Mouse (Mus musculus): ENCODE results near the gene Rnf11. TPM values are rescaled to one million over a fixed set of nuclear protein-coding genes. Genes with fewer than 3 reads are reported as not detected.

Rnf11 gene
- polyA plus RNA-seq, 1 experiment = 161 TPM

GRCm38 (mm10) chr4:109444471-109444870 is 40.1 kb downstream of the Rnf11 start:
- TF ChIP-seq POLR2A (IDR thresholded peaks at IDR 0.05; ENCODE audit: borderline replicate concordance, insufficient read depth, low read length) (no peak), CTCF (IDR thresholded peaks at IDR 0.05; ENCODE audit: borderline replicate concordance, insufficient read depth, low read depth, low read length) (no peak)
- 89% methylated on average over 6 of the region's 6 CpGs for WGBS
- Histone ChIP-seq H3K27ac (ENCODE audit: insufficient read depth, low read length) (no peak overlapping the region), H3K27me3 (ENCODE audit: control insufficient read depth, insufficient read depth, low read length) (no peaks in the 10 kb centered on the region), H3K4me1 (ENCODE audit: control insufficient read depth, insufficient read depth, low read length) (peaks cover 24% of the 10 kb centered on the region), H3K4me3 (replicated peaks; ENCODE audit: insufficient read depth, low read depth, low read length) (no peak overlapping the region)
- DNase-seq = no peak

GRCm38 (mm10) chr4:109442649-109443048 is 41.9 kb downstream of the Rnf11 start:
- no peak overlapping the region for H3K4me3 ChIP-seq (replicated peaks; ENCODE audit: insufficient read depth, low read depth, low read length)
- peak; percentile 73 to 90 for DNase-seq
- H3K27ac ChIP-seq (ENCODE audit: insufficient read depth, low read length) = 0 out of 2 replicates have a peak overlapping the region, but pooled peaks have one; percentile 5
- TF ChIP-seq POLR2A (IDR thresholded peaks at IDR 0.05; ENCODE audit: borderline replicate concordance, insufficient read depth, low read length) (no peak), CTCF (IDR thresholded peaks at IDR 0.05; ENCODE audit: borderline replicate concordance, insufficient read depth, low read depth, low read length) (no peak)
- WGBS = 5% methylated on average over 4 of the region's 4 CpGs
- peaks cover 24% of the 10 kb centered on the region for H3K4me1 ChIP-seq (ENCODE audit: control insufficient read depth, insufficient read depth, low read length)
- no peaks in the 10 kb centered on the region for H3K27me3 ChIP-seq (ENCODE audit: control insufficient read depth, insufficient read depth, low read length)

- TF ChIP-seq CTCF (IDR thresholded peaks at IDR 0.05; ENCODE audit: borderline replicate concordance, insufficient read depth, low read depth, low read length) (no peak), POLR2A (IDR thresholded peaks at IDR 0.05; ENCODE audit: borderline replicate concordance, insufficient read depth, low read length) (no peak)
- H3K27ac ChIP-seq (ENCODE audit: insufficient read depth, low read length) = 0 out of 2 replicates have a peak overlapping the region, but pooled peaks have one; percentile 5
- no peak overlapping the region for H3K4me3 ChIP-seq (replicated peaks; ENCODE audit: insufficient read depth, low read depth, low read length)
- DNase-seq = peak in 1 of 2 experiments; percentile 25
- peaks cover 24% of the 10 kb centered on the region for H3K4me1 ChIP-seq (ENCODE audit: control insufficient read depth, insufficient read depth, low read length)
- no peaks in the 10 kb centered on the region for H3K27me3 ChIP-seq (ENCODE audit: control insufficient read depth, insufficient read depth, low read length)
- WGBS = 59% methylated on average over 7 of the region's 7 CpGs
These were observed 42.4 kb downstream of the Rnf11 start for GRCm38 (mm10) chr4:109442126-109442525.

GRCm38 (mm10) chr4:109441000-109441399 is 43.5 kb downstream of the Rnf11 start:
- Histone ChIP-seq H3K4me1 (ENCODE audit: control insufficient read depth, insufficient read depth, low read length) (peaks cover 24% of the 10 kb centered on the region), H3K4me3 (replicated peaks; ENCODE audit: insufficient read depth, low read depth, low read length) (no peak overlapping the region), H3K27ac (ENCODE audit: insufficient read depth, low read length) (no peak overlapping the region), H3K27me3 (ENCODE audit: control insufficient read depth, insufficient read depth, low read length) (no peaks in the 10 kb centered on the region)
- no peak for TF ChIP-seq CTCF (IDR thresholded peaks at IDR 0.05; ENCODE audit: borderline replicate concordance, insufficient read depth, low read depth, low read length)
- TF ChIP-seq POLR2A (IDR thresholded peaks at IDR 0.05; ENCODE audit: borderline replicate concordance, insufficient read depth, low read length) = no peak
- 76% methylated on average over 3 of the region's 3 CpGs for WGBS
- no peak for DNase-seq

DNA sequence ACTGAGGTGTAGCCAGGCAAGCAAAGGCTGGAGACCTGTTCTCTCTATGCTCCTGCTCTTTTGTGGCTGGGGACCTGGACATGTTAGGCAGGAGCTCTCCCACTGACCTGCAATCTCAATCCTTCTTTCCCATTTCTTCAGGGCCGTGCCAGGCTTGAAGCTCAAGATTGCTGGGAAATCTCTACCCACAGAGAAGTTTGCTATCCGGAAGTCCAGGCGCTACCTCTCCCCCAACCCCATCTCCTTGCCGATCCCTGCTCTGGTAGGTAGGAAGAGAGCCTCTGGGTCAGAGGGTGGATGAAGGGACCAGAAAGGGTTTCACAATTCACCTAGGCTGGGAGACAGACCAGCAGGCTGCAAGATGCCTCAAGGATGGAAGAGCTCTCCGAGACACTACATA is 44.1 kb downstream of the Rnf11 start:
- Histone ChIP-seq H3K4me1 (ENCODE audit: control insufficient read depth, insufficient read depth, low read length) (peaks cover 22% of the 10 kb centered on the region), H3K4me3 (replicated peaks; ENCODE audit: insufficient read depth, low read depth, low read length) (no peak overlapping the region), H3K27ac (ENCODE audit: insufficient read depth, low read length) (no peak overlapping the region), H3K27me3 (ENCODE audit: control insufficient read depth, insufficient read depth, low read length) (no peaks in the 10 kb centered on the region)
- TF ChIP-seq POLR2A (IDR thresholded peaks at IDR 0.05; ENCODE audit: borderline replicate concordance, insufficient read depth, low read length) (no peak), CTCF (IDR thresholded peaks at IDR 0.05; ENCODE audit: borderline replicate concordance, insufficient read depth, low read depth, low read length) (no peak)
- DNase-seq = no peak
- WGBS = 96% methylated on average over 5 of the region's 5 CpGs

GRCm38 (mm10) chr4:109439825-109440248 is 44.7 kb downstream of the Rnf11 start:
- TF ChIP-seq CTCF (IDR thresholded peaks at IDR 0.05; ENCODE audit: borderline replicate concordance, insufficient read depth, low read depth, low read length) (no peak), POLR2A (IDR thresholded peaks at IDR 0.05; ENCODE audit: borderline replicate concordance, insufficient read depth, low read length) (no peak)
- no peak overlapping the region for H3K4me3 ChIP-seq (replicated peaks; ENCODE audit: insufficient read depth, low read depth, low read length)
- no peak overlapping the region for H3K27ac ChIP-seq (ENCODE audit: insufficient read depth, low read length)
- 97% methylated on average over 3 of the region's 3 CpGs for WGBS
- no peaks in the 10 kb centered on the region for H3K27me3 ChIP-seq (ENCODE audit: control insufficient read depth, insufficient read depth, low read length)
- peaks cover 17% of the 10 kb centered on the region for H3K4me1 ChIP-seq (ENCODE audit: control insufficient read depth, insufficient read depth, low read length)
- DNase-seq = no peak

DNA sequence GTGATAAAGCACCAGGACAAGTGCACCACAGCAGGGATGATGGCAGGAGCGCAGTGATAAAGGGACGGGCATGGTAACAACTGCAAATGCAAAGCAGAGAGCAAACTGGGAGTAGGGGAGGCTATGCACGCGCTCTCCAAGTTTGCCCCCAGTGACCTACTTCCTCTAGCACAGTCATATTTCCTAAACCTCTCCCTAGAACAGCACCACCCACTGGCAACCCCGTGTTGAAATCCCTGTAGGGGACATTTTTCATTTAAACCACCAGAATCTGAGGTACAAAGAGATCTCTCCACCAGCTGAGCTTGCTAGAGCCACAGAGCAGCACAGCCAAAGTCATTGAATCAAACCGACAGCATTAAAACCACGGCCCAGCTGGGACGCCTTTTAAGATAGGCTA is 45.4 kb downstream of the Rnf11 start:
- TF ChIP-seq CTCF (IDR thresholded peaks at IDR 0.05; ENCODE audit: borderline replicate concordance, insufficient read depth, low read depth, low read length) = no peak
- TF ChIP-seq POLR2A (IDR thresholded peaks at IDR 0.05; ENCODE audit: borderline replicate concordance, insufficient read depth, low read length) = no peak
- 73% methylated on average over 8 of the region's 8 CpGs for WGBS
- Histone ChIP-seq H3K27ac (ENCODE audit: insufficient read depth, low read length) (no peak overlapping the region), H3K27me3 (ENCODE audit: control insufficient read depth, insufficient read depth, low read length) (no peaks in the 10 kb centered on the region), H3K4me1 (ENCODE audit: control insufficient read depth, insufficient read depth, low read length) (peaks cover 17% of the 10 kb centered on the region), H3K4me3 (replicated peaks; ENCODE audit: insufficient read depth, low read depth, low read length) (no peak overlapping the region)
- no peak for DNase-seq

DNA sequence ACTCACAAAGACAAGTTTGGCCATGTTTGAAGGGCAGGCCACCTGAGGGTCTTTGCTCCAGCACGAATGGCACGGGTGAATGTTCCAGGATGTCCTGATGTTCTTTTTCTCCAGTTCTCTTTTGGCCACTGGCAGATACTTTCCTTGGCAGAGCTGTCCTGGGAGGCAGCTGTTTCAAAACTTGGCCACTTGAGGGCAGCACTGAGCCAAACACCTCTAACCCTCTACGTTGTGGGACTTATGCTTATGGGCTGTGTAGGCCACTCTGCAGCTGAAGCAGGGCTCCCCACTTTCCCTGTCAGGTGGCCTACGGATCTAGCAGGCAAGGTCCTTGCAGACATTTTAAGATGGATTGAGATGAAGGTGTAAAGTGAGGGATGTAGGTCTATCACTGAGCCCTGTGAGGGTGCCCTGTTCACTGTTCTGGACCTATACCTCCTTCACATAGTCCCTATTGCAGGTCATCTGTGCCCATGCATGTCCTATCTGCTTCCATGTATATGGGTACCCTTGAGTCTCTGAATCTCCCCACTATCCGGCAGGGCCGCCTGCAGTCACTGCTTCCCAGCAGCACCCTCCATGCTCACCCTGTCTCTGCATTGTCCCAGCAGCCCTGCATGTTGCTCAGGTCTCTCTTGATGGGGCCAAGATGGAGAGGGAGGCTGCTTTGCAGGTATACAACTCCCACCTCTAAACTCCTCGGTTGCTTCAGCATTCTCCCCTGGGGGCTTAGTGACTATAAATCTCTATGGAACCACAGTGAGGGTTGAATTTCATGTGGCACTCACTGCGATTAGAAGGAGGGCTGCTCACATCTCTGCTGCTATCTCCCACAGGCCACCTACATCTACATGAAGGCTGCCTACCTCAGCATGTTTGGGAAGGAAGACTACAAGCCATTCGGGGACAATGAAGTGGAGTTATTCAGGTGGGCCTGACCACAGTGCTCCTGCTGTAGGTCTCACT is 46.3 kb downstream of the Rnf11 start:
- 58% methylated on average over 9 of the region's 9 CpGs for WGBS
- no peak overlapping the region for H3K4me3 ChIP-seq (replicated peaks; ENCODE audit: insufficient read depth, low read depth, low read length)
- peak; percentile 57 to 66 for DNase-seq
- no peaks in the 10 kb centered on the region for H3K27me3 ChIP-seq (ENCODE audit: control insufficient read depth, insufficient read depth, low read length)
- peaks cover 20% of the 10 kb centered on the region for H3K4me1 ChIP-seq (ENCODE audit: control insufficient read depth, insufficient read depth, low read length)
- no peak overlapping the region for H3K27ac ChIP-seq (ENCODE audit: insufficient read depth, low read length)
- peak; percentile 77 for TF ChIP-seq CTCF (IDR thresholded peaks at IDR 0.05; ENCODE audit: borderline replicate concordance, insufficient read depth, low read depth, low read length)
- no peak for TF ChIP-seq POLR2A (IDR thresholded peaks at IDR 0.05; ENCODE audit: borderline replicate concordance, insufficient read depth, low read length)

All from cerebellum, adult 2 months (tissue).